Mouse (Mus musculus): ENCODE measurements at regions not wholly inside any gene's neighbourhood (a gene's known extent, or its start where the extent isn't known, plus 50 kb on each side); places are given as distances from the start of the nearest gene placed in this dataset.

GRCm38 (mm10) chr11:56442381-56442780, 401.6 kb upstream of the Nmur2 start:
- intact Hi-C loops (cut with DNase I) = no loop called here
- DNase-seq (ENCODE audit: low spot score in 2 of 2) = no peak

DNA sequence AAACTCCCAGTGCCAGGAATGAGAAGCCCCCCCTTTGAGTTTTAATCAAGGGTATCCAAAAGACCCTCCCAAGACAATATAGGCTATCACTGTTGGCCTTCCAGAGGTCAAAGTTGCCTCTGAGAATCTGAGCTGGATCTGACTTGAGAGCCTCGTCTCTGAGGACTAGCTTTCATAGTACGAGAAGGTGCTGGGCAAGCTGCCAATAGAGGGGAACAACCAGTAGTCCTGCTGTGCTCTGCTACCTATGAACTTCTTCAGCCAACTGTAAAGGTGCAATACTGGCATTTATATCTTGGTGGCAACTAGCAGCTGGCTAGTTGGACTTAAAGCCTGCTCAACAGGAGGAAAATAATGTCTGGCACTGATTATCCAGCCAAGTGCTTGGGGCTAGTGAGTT, 400.3 kb upstream of the Nmur2 start:
- intact Hi-C loops (cut with DNase I) = no loop called here
- no peak for DNase-seq (ENCODE audit: low spot score in 2 of 2)

- intact Hi-C loops (cut with DNase I) = no loop called here
- DNase-seq (ENCODE audit: low spot score in 2 of 2) = no peak
Observed at GRCm38 (mm10) chr11:56431089-56431488, 390.3 kb upstream of the Nmur2 start.

- intact Hi-C loops (cut with DNase I) = no loop called here
- DNase-seq (ENCODE audit: low spot score in 2 of 2) = no peak
Observed at GRCm38 (mm10) chr11:56384761-56385160, 344.0 kb upstream of the Nmur2 start.

GRCm38 (mm10) chr11:56377535-56377934, 336.7 kb upstream of the Nmur2 start:
- intact Hi-C loops (cut with DNase I) = loop anchor here (10.0 kb wide), 1 partner anchor 637 kb away; the partner anchor contains the start of gene Gria1
- DNase-seq (ENCODE audit: low spot score in 2 of 2) = peak; percentile 9

GRCm38 (mm10) chr11:56374329-56374728, 333.5 kb upstream of the Nmur2 start:
- intact Hi-C loops (cut with DNase I) = loop anchor here (10.0 kb wide), 1 partner anchor 640 kb away; the partner anchor contains the start of gene Gria1
- no peak for DNase-seq (ENCODE audit: low spot score in 2 of 2)

- intact Hi-C loops (cut with DNase I) = loop anchor here (10.0 kb wide), 1 partner anchor 641 kb away; the partner anchor contains the start of gene Gria1
- no peak for DNase-seq (ENCODE audit: low spot score in 2 of 2)
Observed at GRCm38 (mm10) chr11:56373624-56374023, 332.8 kb upstream of the Nmur2 start.

DNA sequence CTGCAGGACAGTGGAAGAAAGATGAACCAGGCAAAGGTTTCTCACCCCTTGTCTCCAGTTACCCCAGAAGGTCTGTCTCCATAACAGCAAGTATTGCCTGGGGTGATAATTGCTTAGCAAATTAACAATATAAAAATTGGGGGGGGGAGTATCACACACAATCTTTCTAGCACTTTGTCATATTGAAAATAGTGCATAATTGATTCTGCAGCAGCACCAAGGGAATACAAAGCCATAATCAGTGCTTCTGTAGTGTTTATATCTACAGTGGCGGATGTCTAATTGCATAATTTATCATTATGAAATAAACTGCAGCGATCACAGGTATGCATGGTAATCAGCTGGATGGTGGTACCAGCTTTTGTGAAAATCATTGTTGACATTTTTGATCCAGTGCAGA, 316.9 kb upstream of the Nmur2 start:
- intact Hi-C loops (cut with DNase I) = no loop called here

GRCm38 (mm10) chr11:56351798-56352366, 311.1 kb upstream of the Nmur2 start:
- peak in 1 of 2 experiments; percentile 9 for DNase-seq (ENCODE audit: low spot score in 2 of 2)
- intact Hi-C loops (cut with DNase I) = no loop called here

More for the DNA sequence above, 316.9 kb upstream of the Nmur2 start:
- DNase-seq (ENCODE audit: low spot score in 2 of 2) = no peak

DNA sequence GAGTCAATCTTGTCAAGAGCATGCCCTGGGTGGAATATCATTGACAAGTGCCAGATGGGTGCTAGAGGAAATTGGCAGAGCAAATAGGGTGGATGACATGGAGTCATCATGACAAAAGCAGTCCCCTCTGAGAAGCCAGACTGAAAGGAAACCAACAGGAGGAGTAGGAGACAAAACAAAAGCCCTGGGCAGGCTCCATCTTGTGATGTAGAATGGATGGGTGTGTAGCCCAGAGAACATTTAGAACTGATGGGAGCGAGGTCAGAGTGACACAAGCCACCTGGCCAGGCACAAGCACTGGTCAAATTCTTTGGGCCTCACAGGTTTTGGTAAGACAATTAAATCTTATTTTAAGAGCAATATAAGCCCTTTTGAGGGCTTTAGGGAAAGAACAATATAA, 310.4 kb upstream of the Nmur2 start:
- no peak for DNase-seq (ENCODE audit: low spot score in 2 of 2)
- intact Hi-C loops (cut with DNase I) = no loop called here

DNA sequence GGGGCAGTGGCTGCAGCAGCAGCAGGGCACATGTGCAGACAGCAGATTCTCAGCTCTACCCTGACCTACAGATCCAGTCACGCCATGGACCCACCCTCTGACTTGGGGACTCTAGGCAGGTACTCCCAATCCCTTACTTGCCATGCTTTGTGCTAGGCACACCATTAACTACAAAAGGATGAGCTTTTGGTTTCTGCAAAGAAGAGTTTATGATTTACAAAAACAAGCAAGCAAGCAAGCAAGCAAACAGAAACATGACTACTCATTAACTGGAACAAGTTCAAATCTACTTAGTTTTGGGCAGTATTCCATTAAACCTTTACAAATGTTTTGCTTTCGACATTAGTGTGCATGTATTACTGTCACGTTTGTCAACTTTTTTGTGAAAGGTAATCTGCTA, 309.0 kb upstream of the Nmur2 start:
- DNase-seq (ENCODE audit: low spot score in 2 of 2) = no peak
- intact Hi-C loops (cut with DNase I) = no loop called here

DNA sequence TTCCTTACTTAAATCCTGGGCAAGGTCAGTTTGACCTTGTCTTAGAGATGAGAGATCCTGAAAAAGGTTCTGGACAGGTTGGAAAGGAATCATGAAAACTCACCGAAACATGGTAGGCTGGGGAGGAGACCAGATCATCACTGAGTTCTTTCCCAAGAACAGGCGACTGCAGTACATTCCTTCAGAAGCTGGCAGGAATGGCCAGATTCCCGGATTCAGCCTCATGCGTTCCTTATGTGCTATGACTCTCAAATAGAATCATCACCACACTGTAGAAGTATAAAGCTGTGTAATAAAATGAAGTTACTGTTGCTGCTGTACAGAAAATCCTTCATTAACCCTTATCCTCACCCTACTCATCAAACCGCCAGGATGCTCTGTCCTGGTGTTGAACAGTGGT, 307.6 kb upstream of the Nmur2 start:
- intact Hi-C loops (cut with DNase I) = no loop called here
- DNase-seq (ENCODE audit: low spot score in 2 of 2) = peak in 1 of 2 experiments; percentile 12

DNA sequence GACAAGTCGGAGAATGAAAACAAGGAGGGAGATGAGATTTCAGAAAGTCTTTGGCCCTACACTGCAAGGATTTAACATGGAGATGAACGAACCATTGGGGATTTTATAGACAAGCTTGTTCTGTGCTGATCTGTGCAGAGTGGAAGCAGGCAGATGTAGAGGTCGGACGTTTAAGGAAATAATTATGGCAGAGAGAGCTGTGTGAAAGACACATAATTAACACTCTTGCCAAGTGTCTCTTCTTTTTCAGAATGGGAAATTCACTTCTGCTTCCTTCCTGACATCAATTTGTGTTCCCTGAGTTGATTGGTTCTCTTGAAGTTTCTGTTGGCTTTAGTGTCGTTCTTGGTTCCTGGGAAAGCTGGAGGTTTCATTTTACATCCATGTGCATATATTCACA, 302.3 kb upstream of the Nmur2 start:
- DNase-seq (ENCODE audit: low spot score in 2 of 2) = no peak
- intact Hi-C loops (cut with DNase I) = no loop called here

DNA sequence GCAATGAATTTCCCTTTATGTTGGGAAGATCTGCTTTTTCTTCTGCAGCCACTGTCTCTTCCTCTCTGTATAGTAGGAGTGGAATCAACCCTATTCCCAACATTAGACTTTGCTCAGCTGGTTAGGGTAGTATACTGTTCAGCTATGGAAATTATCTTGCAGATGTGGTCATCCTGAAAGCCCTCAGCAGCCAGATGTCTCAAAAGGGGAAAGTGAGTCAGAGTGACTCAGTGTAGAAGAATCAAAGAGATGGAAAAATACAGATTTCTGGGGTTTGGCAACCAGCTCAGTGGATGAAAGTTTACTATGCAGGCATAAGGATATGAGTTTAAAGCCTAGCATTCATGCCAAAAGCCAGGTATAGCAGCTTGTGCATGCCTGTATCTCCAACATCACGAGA, 300.9 kb upstream of the Nmur2 start:
- DNase-seq (ENCODE audit: low spot score in 2 of 2) = no peak
- intact Hi-C loops (cut with DNase I) = no loop called here

DNA sequence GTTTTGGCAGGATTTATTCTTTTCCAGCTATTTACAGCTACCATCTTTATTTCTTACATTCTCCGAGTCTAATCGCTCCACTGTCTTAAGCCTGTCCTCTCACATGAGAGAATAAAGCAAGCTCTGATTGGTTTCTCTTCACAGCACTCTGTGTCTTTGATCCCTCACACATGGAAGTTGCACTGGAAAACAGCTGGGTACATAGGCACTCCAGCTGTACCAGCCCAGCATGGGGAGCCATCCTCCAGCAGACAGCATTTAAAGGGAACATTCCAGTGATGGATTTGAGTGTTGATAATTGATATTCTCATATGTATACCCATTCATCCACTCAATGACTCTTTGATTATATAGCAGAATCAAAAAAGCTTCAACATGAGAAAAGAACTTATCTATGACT, 300.2 kb upstream of the Nmur2 start:
- no peak for DNase-seq (ENCODE audit: low spot score in 2 of 2)
- intact Hi-C loops (cut with DNase I) = no loop called here

- intact Hi-C loops (cut with DNase I) = no loop called here
- DNase-seq (ENCODE audit: low spot score in 2 of 2) = no peak
Observed at GRCm38 (mm10) chr11:56338511-56338910, 297.7 kb upstream of the Nmur2 start.

- intact Hi-C loops (cut with DNase I) = no loop called here
- peak; percentile 25 to 39 for DNase-seq (ENCODE audit: low spot score in 2 of 2)
Observed at GRCm38 (mm10) chr11:56335937-56336336, 295.1 kb upstream of the Nmur2 start.

GRCm38 (mm10) chr11:56320293-56320692, 279.5 kb upstream of the Nmur2 start:
- DNase-seq (ENCODE audit: low spot score in 2 of 2) = no peak
- intact Hi-C loops (cut with DNase I) = no loop called here

DNA sequence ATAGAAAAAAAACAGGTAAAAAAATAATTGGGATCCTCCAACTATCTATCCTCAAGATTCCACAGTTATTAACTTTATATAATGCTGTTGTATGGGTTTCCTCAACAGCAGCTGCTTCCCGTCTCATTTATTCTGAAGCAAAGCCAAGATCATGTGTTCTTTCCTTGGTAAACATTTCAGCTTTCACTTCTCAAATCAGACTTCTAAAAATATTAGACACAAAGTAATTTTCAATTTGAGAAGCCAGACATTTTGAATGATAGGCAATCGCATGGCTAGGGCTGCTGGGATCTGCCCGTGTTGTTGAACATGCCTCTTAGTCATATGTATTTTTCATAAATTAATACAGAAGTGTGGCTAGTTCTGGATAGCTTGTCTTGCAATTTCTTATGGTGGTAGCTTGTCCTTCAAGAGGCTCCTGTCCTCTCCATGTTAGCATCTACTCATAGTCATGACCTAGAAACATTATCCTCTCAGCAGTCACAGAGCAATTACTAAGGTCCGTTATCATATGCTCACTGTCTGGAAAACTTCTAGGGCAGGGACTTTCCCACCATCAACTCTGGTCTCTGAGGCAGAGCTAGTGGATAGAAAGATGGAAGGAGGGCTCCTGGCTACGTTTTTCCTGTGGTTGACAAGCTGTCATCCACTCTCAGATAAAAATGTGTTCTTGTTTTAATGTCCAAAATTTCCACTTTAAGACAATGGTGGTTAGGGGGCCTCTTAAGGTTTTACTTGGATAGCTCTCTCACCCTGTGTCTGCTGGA, 274.6 kb upstream of the Nmur2 start:
- no peak for DNase-seq (ENCODE audit: low spot score in 2 of 2)
- intact Hi-C loops (cut with DNase I) = no loop called here

DNA sequence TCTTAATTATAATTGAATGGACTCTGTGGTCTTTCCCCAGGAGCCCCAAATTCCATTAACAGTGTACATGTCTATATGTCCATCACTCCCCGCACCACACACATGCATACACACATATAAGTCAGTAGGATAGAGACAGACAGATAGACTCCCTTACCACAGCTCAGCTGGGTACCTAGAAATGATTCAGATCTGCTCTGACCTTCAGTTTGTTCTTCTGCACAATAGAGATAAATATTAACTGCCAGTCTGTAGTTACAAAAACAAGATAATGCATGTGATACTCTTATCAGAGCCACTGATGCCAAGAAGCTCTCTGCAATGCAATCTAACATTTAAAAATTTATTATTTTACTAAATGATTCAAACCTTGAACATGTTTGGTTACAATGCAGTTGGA, 268.7 kb upstream of the Nmur2 start:
- intact Hi-C loops (cut with DNase I) = no loop called here
- DNase-seq (ENCODE audit: low spot score in 2 of 2) = no peak

GRCm38 (mm10) chr11:56308383-56309105, 267.7 kb upstream of the Nmur2 start:
- no peak for DNase-seq (ENCODE audit: low spot score in 2 of 2)
- intact Hi-C loops (cut with DNase I) = no loop called here

All from left cerebral cortex, postnatal 36 days (tissue).